Mouse (Mus musculus) limb, embryonic 11.5 days (tissue): ENCODE measurements around the gene Vps26a. TPM values are rescaled to one million over a fixed set of nuclear protein-coding genes. Genes with fewer than 3 reads are reported as not detected.

ENCODE experiments used
- ATAC-seq: fragments of 200-750 bp; cut with Nextera tagmentation; 2 replicates; pipeline ENCODE4 v1.8.0; 2017; ENCODE audit warnings: low read depth; ENCODE audit not compliant: insufficient number of reproducible peaks, low FRiP score, low TSS enrichment
- DNase-seq: peaks from one replicate; pipeline ENCODE4 v3.0.0-alpha.2; 2015; ENCODE audit warnings: low spot score
- H3K27ac ChIP-seq: fragments of 300-500 bp; sonication (generic); replicated peaks from 2 replicates; pipeline ENCODE4 v1.5.1; 2014; ENCODE audit warnings: low read depth, mild to moderate bottlenecking, low read length
- H3K27me3 ChIP-seq: fragments of 300-500 bp; sonication (generic); 2 replicates; pipeline ENCODE4 v1.6.1; 2014; ENCODE audit warnings: mild to moderate bottlenecking, low read length, mixed read lengths; ENCODE audit not compliant: control insufficient read depth, insufficient read depth
- H3K36me3 ChIP-seq: fragments of 300-500 bp; sonication (generic); 2 replicates; pipeline ENCODE4 v1.6.1; 2014; ENCODE audit warnings: mild to moderate bottlenecking, low read length, moderate library complexity, mixed read lengths; ENCODE audit not compliant: control insufficient read depth, insufficient read depth
- H3K4me1 ChIP-seq: fragments of 300-500 bp; sonication (generic); 2 replicates; pipeline ENCODE4 v1.6.1; 2014; ENCODE audit warnings: low read length, mixed read lengths; ENCODE audit not compliant: control insufficient read depth, insufficient read depth
- H3K4me2 ChIP-seq: fragments of 300-500 bp; sonication (generic); 2 replicates; pipeline ENCODE4 v1.6.1; 2014; ENCODE audit warnings: low read depth, mild to moderate bottlenecking, moderate library complexity; ENCODE audit not compliant: severe bottlenecking
- H3K4me3 ChIP-seq: fragments of 300-500 bp; sonication (generic); 2 replicates; pipeline ENCODE4 v1.5.1; 2014; ENCODE audit warnings: low read depth, low read length
- H3K9ac ChIP-seq: fragments of 300-500 bp; sonication (generic); 2 replicates; pipeline ENCODE4 v1.6.1; 2014; ENCODE audit warnings: mild to moderate bottlenecking, low read length
- H3K9me3 ChIP-seq: fragments of 300-500 bp; sonication (generic); 2 replicates; pipeline ENCODE4 v1.6.1; 2016; ENCODE audit warnings: low read length; ENCODE audit not compliant: control insufficient read depth
- WGBS: fragments of 180-500 bp; shearing (Covaris S2); extraction: QIAGEN DNeasy Blood & Tissue Kit; methylation state at CpG from one replicate; pipeline ENCODE4 v1.1.7; 2014; 5-methylcytosine and 5-hydroxymethylcytosine counted together
- polyA plus RNA-seq: library from polyadenylated mRNA; unstranded; fragments of >200 nt; fragmentation: Nextera tagmentation; extraction: Ambion mirVana; gene quantifications from 2 replicates; pipeline ENCODE4 v1.2.1, GENCODE M21; 2014

Vps26a gene
- polyA plus RNA-seq, 1 experiment from 2014 or later, result 82.3 TPM

- Histone ChIP-seq H3K4me1 (no peaks in the 10 kb centered on the region), H3K9me3 (no peaks in the 10 kb centered on the region), H3K4me3 (no peak overlapping the region), H3K27me3 (no peaks in the 10 kb centered on the region), H3K9ac (no peak overlapping the region), H3K27ac (no peak overlapping the region), H3K4me2 (no peak overlapping the region), H3K36me3 (no peaks in the 10 kb centered on the region)
- ATAC-seq (no peak), DNase-seq (no peak)
- 83% methylated on average over 6 of the region's 6 CpGs for WGBS
Observed at GRCm38 (mm10) chr10:62517511-62517910, 30.9 kb upstream of the Vps26a start.

GRCm38 (mm10) chr10:62512855-62513254 lies 26.2 kb upstream of the Vps26a start:
- Histone ChIP-seq H3K4me1 (no peaks in the 10 kb centered on the region), H3K27me3 (no peaks in the 10 kb centered on the region; the same call in 1 of the 2 replicates), H3K27ac (no peak overlapping the region), H3K9me3 (no peaks in the 10 kb centered on the region), H3K36me3 (no peaks in the 10 kb centered on the region), H3K4me2 (no peak overlapping the region), H3K4me3 (no peak overlapping the region), H3K9ac (no peak overlapping the region)
- WGBS, result 93% methylated on average over 4 of the region's 4 CpGs
- DNase-seq, result no peak
- ATAC-seq, result no peak

- no peak for ATAC-seq
- no peak overlapping the region for H3K27ac ChIP-seq
- H3K4me1 ChIP-seq, result no peaks in the 10 kb centered on the region
- H3K9ac ChIP-seq, result no peak overlapping the region
- DNase-seq, result no peak
- no peak overlapping the region for H3K4me3 ChIP-seq
- H3K36me3 ChIP-seq, result no peaks in the 10 kb centered on the region
- H3K4me2 ChIP-seq, result no peak overlapping the region
- WGBS, result 82% methylated on average over 6 of the region's 6 CpGs
- no peaks in the 10 kb centered on the region for H3K9me3 ChIP-seq
- peaks cover 3% of the 10 kb centered on the region; the same call in 1 of the 2 replicates for H3K27me3 ChIP-seq
Observed at GRCm38 (mm10) chr10:62511528-62511927, 24.9 kb upstream of the Vps26a start.

GRCm38 (mm10) chr10:62509032-62509656 lies 22.5 kb upstream of the Vps26a start:
- ATAC-seq (no peak), DNase-seq (no peak)
- Histone ChIP-seq H3K4me2 (no peak overlapping the region), H3K27me3 (peaks cover 3% of the 10 kb centered on the region; the same call in 1 of the 2 replicates), H3K27ac (no peak overlapping the region), H3K9me3 (no peaks in the 10 kb centered on the region), H3K9ac (no peak overlapping the region), H3K4me1 (no peaks in the 10 kb centered on the region), H3K36me3 (no peaks in the 10 kb centered on the region), H3K4me3 (no peak overlapping the region)
- WGBS, result 63% methylated on average over 11 of the region's 11 CpGs

GRCm38 (mm10) chr10:62508459-62508858 lies 21.9 kb upstream of the Vps26a start:
- DNase-seq (peak; percentile 30), ATAC-seq (no peak)
- peak overlapping the region; percentile 16 for H3K4me3 ChIP-seq
- H3K4me2 ChIP-seq, result peak overlapping the region; percentile 45
- no peak overlapping the region for H3K27ac ChIP-seq
- H3K9ac ChIP-seq, result 0 out of 2 replicates have a peak overlapping the region, but pooled peaks have one; percentile 7
- H3K4me1 ChIP-seq, result no peaks in the 10 kb centered on the region
- H3K36me3 ChIP-seq, result no peaks in the 10 kb centered on the region
- no peaks in the 10 kb centered on the region for H3K9me3 ChIP-seq
- H3K27me3 ChIP-seq, result peaks cover 3% of the 10 kb centered on the region; the same call in 1 of the 2 replicates
- 5% methylated on average over 11 of the region's 11 CpGs for WGBS

- Histone ChIP-seq H3K36me3 (no peaks in the 10 kb centered on the region), H3K27me3 (peaks cover 3% of the 10 kb centered on the region; the same call in 1 of the 2 replicates), H3K4me2 (peak overlapping the region; percentile 45), H3K4me3 (peak overlapping the region; percentile 16; the same call in 1 of the 2 replicates), H3K9ac (no peak overlapping the region), H3K9me3 (no peaks in the 10 kb centered on the region), H3K4me1 (no peaks in the 10 kb centered on the region), H3K27ac (no peak overlapping the region)
- ATAC-seq (no peak), DNase-seq (peak; percentile 42)
- WGBS, result 15% methylated on average over 18 of the region's 18 CpGs
Observed at GRCm38 (mm10) chr10:62507591-62508308, 21.1 kb upstream of the Vps26a start.

GRCm38 (mm10) chr10:62507071-62507470 lies 20.5 kb upstream of the Vps26a start:
- DNase-seq (no peak), ATAC-seq (no peak)
- Histone ChIP-seq H3K36me3 (no peaks in the 10 kb centered on the region), H3K9ac (no peak overlapping the region), H3K27ac (no peak overlapping the region), H3K4me2 (no peak overlapping the region), H3K9me3 (no peaks in the 10 kb centered on the region), H3K4me3 (no peak overlapping the region), H3K4me1 (no peaks in the 10 kb centered on the region), H3K27me3 (peaks cover 3% of the 10 kb centered on the region; the same call in 1 of the 2 replicates)
- WGBS, result 91% methylated on average over 4 of the region's 4 CpGs

GRCm38 (mm10) chr10:62506019-62506556 lies 19.5 kb upstream of the Vps26a start:
- Histone ChIP-seq H3K27ac (no peak overlapping the region), H3K9me3 (no peaks in the 10 kb centered on the region), H3K27me3 (peaks cover 3% of the 10 kb centered on the region; the same call in 1 of the 2 replicates), H3K4me2 (no peak overlapping the region), H3K4me3 (no peak overlapping the region), H3K36me3 (no peaks in the 10 kb centered on the region), H3K4me1 (no peaks in the 10 kb centered on the region), H3K9ac (no peak overlapping the region)
- DNase-seq (no peak), ATAC-seq (no peak)
- 84% methylated on average over 17 of the region's 17 CpGs for WGBS
